Mouse (Mus musculus) stomach, postnatal 0 days (tissue): Measurements from ENCODE around the gene Pgap3. TPM values are rescaled to one million over a fixed set of nuclear protein-coding genes. Genes with fewer than 3 reads are reported as not detected.

Experiments used
- ATAC-seq: fragments of 200-750 bp; cut with Nextera tagmentation; 2 replicates; pipeline ENCODE4 v1.8.0; 2017; ENCODE audit not compliant: low FRiP score, low TSS enrichment
- DNase-seq: peaks from one replicate; pipeline ENCODE4 v3.0.0-alpha.2; 2016; ENCODE audit warnings: low spot score
- H3K27ac ChIP-seq: fragments of 300-500 bp; sonication (generic); replicated peaks from 2 replicates; pipeline ENCODE4 v1.5.1; 2014; ENCODE audit warnings: mild to moderate bottlenecking, control low read depth
- H3K27me3 ChIP-seq: fragments of 300-500 bp; sonication (generic); 2 replicates; pipeline ENCODE4 v1.6.1; 2014; ENCODE audit warnings: low read length; ENCODE audit not compliant: control insufficient read depth, insufficient read depth
- H3K36me3 ChIP-seq: fragments of 300-500 bp; sonication (generic); 2 replicates; pipeline ENCODE4 v1.6.1; 2014; ENCODE audit warnings: low read length, mixed read lengths; ENCODE audit not compliant: control insufficient read depth, insufficient read depth
- H3K4me1 ChIP-seq: fragments of 300-500 bp; sonication (generic); replicated peaks from 2 replicates; pipeline ENCODE4 v1.6.1; 2014; ENCODE audit warnings: antibody characterized with exemption; ENCODE audit not compliant: control insufficient read depth, insufficient read depth
- H3K4me2 ChIP-seq: fragments of 300-500 bp; sonication (generic); replicated peaks from 2 replicates; pipeline ENCODE4 v1.6.1; 2014; ENCODE audit warnings: low read depth, mild to moderate bottlenecking, control low read depth, moderate library complexity
- H3K4me3 ChIP-seq: fragments of 300-500 bp; sonication (generic); 2 replicates; pipeline ENCODE4 v1.5.1; 2014; ENCODE audit warnings: low read depth, low read length, control low read depth
- H3K9ac ChIP-seq: fragments of 300-500 bp; sonication (generic); 2 replicates; pipeline ENCODE4 v1.6.1; 2014; ENCODE audit warnings: mild to moderate bottlenecking, low read length, control low read depth, mixed read lengths
- H3K9me3 ChIP-seq: fragments of 300-500 bp; sonication (generic); 2 replicates; pipeline ENCODE4 v1.6.1; 2016; ENCODE audit warnings: low read length; ENCODE audit not compliant: control insufficient read depth
- CTCF ChIP-seq: IDR thresholded peaks from 2 replicates; pipeline ENCODE4 v1.5.1; 2016; ENCODE audit warnings: antibody characterized with exemption, low read depth, mild to moderate bottlenecking, moderate library complexity
- EP300 ChIP-seq: optimal IDR thresholded peaks from 2 replicates; pipeline ENCODE3; 2016; ENCODE audit warnings: antibody characterized with exemption
- WGBS: fragments of 180-500 bp; shearing (Covaris S2); extraction: QIAGEN DNeasy Blood & Tissue Kit; methylation state at CpG from one replicate; pipeline ENCODE4 v1.1.7; 2014; 5-methylcytosine and 5-hydroxymethylcytosine counted together
- polyA plus RNA-seq: library from polyadenylated mRNA; unstranded; fragments of >200 nt; fragmentation: Nextera tagmentation; extraction: Ambion mirVana; gene quantifications from 2 replicates; pipeline ENCODE4 v1.2.1, GENCODE M21; 2015

The Pgap3 gene
- polyA plus RNA-seq, 1 experiment from 2014 or later = 11.0 TPM

DNA sequence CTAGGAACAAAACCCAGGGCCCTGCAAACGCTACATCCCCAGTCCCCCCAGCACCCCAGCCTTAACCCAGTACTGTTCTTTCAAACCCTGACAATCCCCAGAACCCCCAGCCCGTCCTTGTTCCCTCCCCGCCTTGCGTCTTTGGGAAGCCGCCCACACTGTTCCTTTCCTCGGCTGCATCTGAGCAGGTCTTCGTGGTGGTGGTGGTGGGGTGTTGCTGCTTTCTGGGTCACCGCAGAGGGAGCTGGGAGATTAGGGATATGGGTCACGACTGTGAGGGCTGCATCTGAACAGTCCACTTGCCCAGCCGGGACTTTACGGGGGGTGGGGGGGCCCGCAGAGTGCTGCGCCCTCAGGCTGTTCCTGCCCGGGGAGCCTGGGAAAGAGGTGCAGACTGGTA is 45.8 kb downstream of the Pgap3 start:
- H3K9ac ChIP-seq = no peak overlapping the region
- no peak overlapping the region for H3K4me2 ChIP-seq
- H3K36me3 ChIP-seq = no peaks in the 10 kb centered on the region
- ATAC-seq (no peak), DNase-seq (no peak)
- H3K9me3 ChIP-seq = no peaks in the 10 kb centered on the region
- peaks cover 3% of the 10 kb centered on the region; the same call in 1 of the 2 replicates for H3K27me3 ChIP-seq
- H3K4me3 ChIP-seq = no peak overlapping the region
- H3K4me1 ChIP-seq = peaks cover 7% of the 10 kb centered on the region
- no peak overlapping the region for H3K27ac ChIP-seq
- 70% methylated on average over 14 of the region's 14 CpGs for WGBS
- no peak for TF ChIP-seq CTCF
- no peak for TF ChIP-seq EP300

DNA sequence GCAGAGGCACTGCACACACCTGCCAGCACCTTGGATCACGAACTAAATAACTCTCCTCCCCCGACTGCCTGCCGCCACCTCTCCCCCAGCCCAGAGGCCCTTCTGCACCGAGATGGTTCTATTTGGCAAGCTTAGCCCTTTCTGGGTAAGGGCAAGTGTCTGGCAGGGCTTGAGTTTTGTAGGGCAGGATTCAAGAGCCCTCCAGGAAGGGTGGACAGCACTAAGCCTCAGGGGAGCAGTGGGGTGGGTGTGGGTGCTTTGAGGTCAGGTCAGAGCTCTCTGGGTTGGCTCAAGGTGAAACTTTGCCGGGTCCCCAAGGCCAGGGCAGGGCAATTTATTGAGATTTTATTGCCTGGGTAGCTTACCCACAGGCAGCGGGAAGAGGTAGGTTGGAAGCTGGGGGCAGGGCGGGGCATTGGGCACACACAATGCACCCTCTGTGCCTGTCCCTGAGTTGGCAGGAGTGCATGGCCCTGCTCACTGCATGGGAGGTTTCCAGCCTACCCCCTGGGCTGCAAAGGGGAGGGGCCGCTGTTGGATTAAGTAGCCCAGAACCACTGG is 46.6 kb downstream of the Pgap3 start:
- DNase-seq = peak; percentile 59
- TF ChIP-seq CTCF = no peak
- TF ChIP-seq EP300 = no peak
- no peak overlapping the region for H3K4me3 ChIP-seq
- no peak overlapping the region for H3K27ac ChIP-seq
- H3K36me3 ChIP-seq = no peaks in the 10 kb centered on the region
- H3K4me1 ChIP-seq = peaks cover 4% of the 10 kb centered on the region; the same call in 1 of the 2 replicates
- ATAC-seq = no peak
- H3K27me3 ChIP-seq = peaks cover 3% of the 10 kb centered on the region; the same call in 1 of the 2 replicates
- H3K4me2 ChIP-seq = no peak overlapping the region
- H3K9me3 ChIP-seq = no peaks in the 10 kb centered on the region
- no peak overlapping the region for H3K9ac ChIP-seq
- WGBS = 43% methylated on average over 8 of the region's 8 CpGs

DNA sequence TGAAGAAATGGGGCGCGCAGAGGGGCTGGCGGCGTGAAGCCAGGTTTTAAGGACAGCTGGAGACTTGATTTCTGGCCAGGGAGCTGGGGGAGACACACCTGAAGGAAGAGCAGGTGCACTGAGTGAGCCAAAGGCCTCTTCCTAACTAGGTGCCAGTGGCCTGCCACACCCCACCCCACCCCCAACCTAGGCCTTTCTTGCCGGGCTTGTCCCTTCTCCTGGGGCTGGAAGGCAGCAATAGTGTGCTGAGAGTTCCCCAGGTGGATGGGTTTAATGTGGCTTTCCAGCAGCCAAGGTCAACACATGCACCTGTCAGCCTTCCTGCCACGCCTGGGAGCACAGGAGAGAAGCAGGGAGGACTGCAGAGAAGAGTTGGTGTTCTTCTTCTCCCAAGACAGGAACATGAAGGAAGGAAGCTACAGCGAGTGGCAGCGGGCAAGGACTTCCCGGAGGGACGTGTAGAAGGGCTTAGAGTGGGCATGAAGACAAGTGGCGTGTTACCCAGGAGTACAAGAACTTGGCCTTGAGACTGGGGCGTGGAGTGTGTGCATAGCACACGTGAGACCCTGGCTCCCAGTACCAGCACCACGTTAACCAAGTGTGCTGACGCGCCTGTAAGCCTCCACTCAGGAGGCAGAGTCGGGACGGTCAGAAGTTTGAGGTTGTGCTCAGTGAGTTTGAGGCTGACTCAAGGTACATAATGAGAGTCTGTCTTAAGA is 47.9 kb downstream of the Pgap3 start:
- Histone ChIP-seq H3K9me3 (no peaks in the 10 kb centered on the region), H3K27ac (no peak overlapping the region), H3K27me3 (peaks cover 3% of the 10 kb centered on the region; the same call in 1 of the 2 replicates), H3K4me2 (no peak overlapping the region), H3K36me3 (no peaks in the 10 kb centered on the region), H3K4me1 (peaks cover 8% of the 10 kb centered on the region), H3K4me3 (no peak overlapping the region), H3K9ac (no peak overlapping the region)
- no peak for ATAC-seq
- TF ChIP-seq EP300 (no peak), CTCF (no peak)
- WGBS = 68% methylated on average over 18 of the region's 18 CpGs
- DNase-seq = peak; percentile 61

DNA sequence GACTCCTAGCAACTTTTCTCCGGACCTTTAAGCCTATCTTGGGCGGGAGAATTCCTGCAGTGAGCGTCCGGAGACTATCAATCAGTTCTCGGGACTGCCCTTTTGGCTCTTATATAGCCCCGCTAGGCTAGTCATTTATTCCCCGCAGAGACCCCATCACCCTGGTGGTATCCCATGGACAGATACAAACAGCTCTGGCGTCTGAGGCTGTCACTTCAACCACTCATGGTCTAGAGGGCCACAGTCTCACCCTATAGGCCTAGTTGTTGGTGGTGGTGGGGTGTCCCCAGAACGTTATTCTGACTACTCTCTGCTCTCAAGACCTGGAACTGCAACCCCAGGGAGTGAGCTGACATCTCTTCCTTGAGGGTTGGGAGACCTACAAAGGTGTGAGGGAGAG is 51.0 kb downstream of the Pgap3 start:
- Histone ChIP-seq H3K4me1 (peaks cover 4% of the 10 kb centered on the region; the same call in 1 of the 2 replicates), H3K27me3 (peaks cover 3% of the 10 kb centered on the region; the same call in 1 of the 2 replicates), H3K4me2 (peak overlapping the region; percentile 93; the same call in 1 of the 2 replicates), H3K9ac (no peak overlapping the region), H3K27ac (no peak overlapping the region), H3K4me3 (peak overlapping the region; percentile 51; the same call in 1 of the 2 replicates), H3K36me3 (no peaks in the 10 kb centered on the region), H3K9me3 (no peaks in the 10 kb centered on the region)
- DNase-seq (no peak), ATAC-seq (no peak)
- TF ChIP-seq CTCF (no peak), EP300 (no peak)
- 22% methylated on average over 9 of the region's 9 CpGs for WGBS

DNA sequence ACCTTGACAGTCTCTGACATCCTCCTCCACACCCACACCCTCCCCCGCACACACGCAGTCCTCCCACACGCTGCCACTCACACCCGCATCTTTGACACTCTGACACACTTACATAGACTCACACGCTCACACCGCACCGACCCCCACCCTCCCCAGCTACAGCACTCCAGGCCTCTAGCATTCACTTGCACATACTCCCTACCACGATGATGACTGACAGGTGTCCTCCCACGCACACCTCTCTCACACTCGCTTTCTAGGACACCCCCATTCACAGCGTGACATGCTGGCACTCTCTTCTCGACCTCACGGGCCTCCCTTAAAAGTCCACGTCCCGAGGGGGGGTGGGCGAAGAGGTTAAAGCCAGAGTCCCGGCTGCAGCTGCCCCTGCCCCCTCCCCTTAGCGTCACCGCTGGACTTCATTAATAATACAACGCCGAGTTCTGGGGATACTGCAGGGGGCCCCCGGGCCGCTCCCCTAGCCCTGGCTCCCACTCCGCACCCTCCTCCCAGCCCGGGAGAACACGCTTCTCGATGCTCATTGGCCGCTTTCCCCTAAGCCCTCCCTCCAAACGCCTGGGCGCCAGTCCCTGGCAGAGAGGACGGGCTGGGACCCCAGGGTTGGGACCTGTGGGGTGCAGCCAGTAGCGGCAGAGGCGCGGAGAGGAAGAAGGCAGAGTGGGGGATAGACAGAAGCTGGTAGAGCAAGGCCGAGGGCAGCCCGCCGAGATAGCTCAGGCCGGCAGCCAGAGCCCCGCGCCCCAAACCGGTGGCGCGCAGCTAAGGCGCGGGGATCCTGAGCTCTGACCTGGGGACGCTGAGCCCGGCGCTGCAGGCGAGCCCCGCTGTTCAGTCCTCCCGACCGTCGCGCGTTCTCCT is 52.0 kb downstream of the Pgap3 start, which contains the start of gene Ppp1r1b:
Gene Ppp1r1b, plus strand, starts transcription at position 322 of the 879 bp plus-strand sequence.
- no peaks in the 10 kb centered on the region for H3K9me3 ChIP-seq
- no peak within 1 kb of the TSS; the same call in 1 of the 2 replicates for H3K27ac ChIP-seq
- peak within 1 kb of the TSS; percentile 51 for H3K4me3 ChIP-seq
- peaks cover 3% of the 10 kb centered on the region; the same call in 1 of the 2 replicates for H3K27me3 ChIP-seq
- WGBS = under 1% methylated on average over 55 of the region's 55 CpGs
- peaks cover 4% of the 10 kb centered on the region; the same call in 1 of the 2 replicates for H3K4me1 ChIP-seq
- peak within 1 kb of the TSS; percentile 93 for H3K4me2 ChIP-seq
- TF ChIP-seq EP300 (no peak), CTCF (no peak)
- no peaks in the 10 kb centered on the region for H3K36me3 ChIP-seq
- H3K9ac ChIP-seq = peak within 1 kb of the TSS; percentile 58
- peak; percentile 27; the same call in 1 of the 2 replicates for ATAC-seq
- peak; percentile 63 for DNase-seq
